Mouse (Mus musculus): ENCODE measurements around the gene Ank. TPM values are rescaled to one million over a fixed set of nuclear protein-coding genes. Genes with fewer than 3 reads are reported as not detected.

Ank gene
- total RNA-seq, 4 experiments from 2014 or later = 216 to 229 (median 226) TPM

GRCm38 (mm10) chr15:27536771-27537170 lies 70.3 kb downstream of the Ank start:
- no peak for DNase-seq (ENCODE audit: low spot score)

GRCm38 (mm10) chr15:27537519-27538223 lies 71.2 kb downstream of the Ank start:
- peak; percentile 63 for DNase-seq (ENCODE audit: low spot score)

GRCm38 (mm10) chr15:27539745-27540144 lies 73.3 kb downstream of the Ank start:
- DNase-seq (ENCODE audit: low spot score) = peak; percentile 72

GRCm38 (mm10) chr15:27545203-27545602 lies 78.7 kb downstream of the Ank start:
- DNase-seq (ENCODE audit: low spot score) = no peak

- no peak for DNase-seq (ENCODE audit: low spot score)
Observed at GRCm38 (mm10) chr15:27548110-27548509, 81.6 kb downstream of the Ank start.

GRCm38 (mm10) chr15:27549071-27549470 lies 82.6 kb downstream of the Ank start:
- DNase-seq (ENCODE audit: low spot score) = no peak

- DNase-seq (ENCODE audit: low spot score) = no peak
Observed at GRCm38 (mm10) chr15:27549878-27550277, 83.4 kb downstream of the Ank start.

GRCm38 (mm10) chr15:27550358-27550992 lies 84.0 kb downstream of the Ank start:
- DNase-seq (ENCODE audit: low spot score) = no peak

- DNase-seq (ENCODE audit: low spot score) = peak; percentile 53
Observed at GRCm38 (mm10) chr15:27551117-27552114, 84.9 kb downstream of the Ank start.

GRCm38 (mm10) chr15:27552129-27552700 lies 85.7 kb downstream of the Ank start:
- no peak for DNase-seq (ENCODE audit: low spot score)

GRCm38 (mm10) chr15:27553554-27553953 lies 87.1 kb downstream of the Ank start:
- DNase-seq (ENCODE audit: low spot score) = no peak

- no peak for DNase-seq (ENCODE audit: low spot score)
Observed at GRCm38 (mm10) chr15:27558456-27559147, 92.1 kb downstream of the Ank start.

- DNase-seq (ENCODE audit: low spot score) = no peak
Observed at GRCm38 (mm10) chr15:27560315-27560714, 93.8 kb downstream of the Ank start.

GRCm38 (mm10) chr15:27564106-27565100 lies 97.9 kb downstream of the Ank start:
- DNase-seq (ENCODE audit: low spot score) = no peak

- DNase-seq (ENCODE audit: low spot score) = no peak
Observed at GRCm38 (mm10) chr15:27565626-27566185, 99.2 kb downstream of the Ank start.

GRCm38 (mm10) chr15:27567356-27567755 lies 100.9 kb downstream of the Ank start:
- no peak for DNase-seq (ENCODE audit: low spot score)

GRCm38 (mm10) chr15:27568371-27568770 lies 101.9 kb downstream of the Ank start:
- DNase-seq (ENCODE audit: low spot score) = no peak

- no peak for DNase-seq (ENCODE audit: low spot score)
Observed at GRCm38 (mm10) chr15:27569924-27570323, 103.4 kb downstream of the Ank start.

- no peak for DNase-seq (ENCODE audit: low spot score)
Observed at GRCm38 (mm10) chr15:27570385-27570784, 103.9 kb downstream of the Ank start.
